Comparison of ENCODE assay signal across 13 mouse cellular contexts in the genomic region with DNA sequence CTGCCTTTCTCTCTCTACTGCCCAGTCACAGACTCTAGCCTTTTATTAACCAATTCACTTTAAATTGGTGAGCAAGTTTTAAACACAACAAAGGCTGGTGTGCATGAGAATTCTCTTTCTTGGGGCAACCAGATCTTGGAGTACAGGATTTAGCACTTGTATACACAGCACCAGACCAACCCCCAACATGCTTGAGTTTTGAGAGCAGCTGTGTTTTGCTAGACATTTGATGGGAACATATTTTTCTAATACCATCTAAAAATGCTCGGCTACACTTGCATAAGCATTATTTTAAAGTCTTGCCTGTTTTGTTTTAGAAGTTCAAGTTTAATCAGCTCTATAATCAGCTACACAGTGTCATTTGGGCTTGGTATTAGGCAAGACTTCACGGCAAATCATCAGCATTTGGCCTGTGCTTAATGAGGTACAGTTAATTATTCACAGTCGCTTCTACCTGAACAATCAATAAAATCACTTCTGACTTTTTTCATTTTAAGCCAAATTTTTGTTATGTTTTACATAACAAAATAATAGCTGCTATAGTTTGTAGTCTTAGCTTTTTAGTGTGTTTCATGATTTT.
"Had no signal": no experiment of that assay in that cellular context is flagged by ENCODE, and none has a peak within 500 bp of the region (broad histone marks: within the 10 kb centered on the region; RNA-seq: fewer than 3 reads in every experiment).

No protein-coding gene starts in this region.

- H3K36me3 ChIP-seq: limb, embryonic 15.5 days; neural tube, embryonic 12.5 days had no signal

- H3K27me3 ChIP-seq: limb, embryonic 15.5 days; neural tube, embryonic 12.5 days had no signal

- DNase-seq: kidney, adult 2 months; layer of hippocampus, postnatal 36 days; lung, adult 18-20 months; midbrain, embryonic 14.5 days; thymus, adult 18-20 months; thymus, postnatal 14 days had no signal

- H3K27ac ChIP-seq: kidney, postnatal 0 days; limb, embryonic 15.5 days; liver, embryonic 14.5 days; neural tube, embryonic 12.5 days; stomach, postnatal 0 days had no signal

- H3K4me1 ChIP-seq: neural tube, embryonic 12.5 days had no signal

- H3K4me2 ChIP-seq: limb, embryonic 15.5 days; neural tube, embryonic 12.5 days had no signal

- H3K9me3 ChIP-seq: limb, embryonic 15.5 days; neural tube, embryonic 12.5 days had no signal

- H3K4me3 ChIP-seq: limb, embryonic 15.5 days; myocyte; neural tube, embryonic 12.5 days had no signal

- ATAC-seq: intestine, embryonic 16.5 days had no signal

- H3K9ac ChIP-seq: limb, embryonic 15.5 days; liver, embryonic 14.5 days; neural tube, embryonic 12.5 days had no signal
